Comparison of ENCODE assay signal across 8 mouse cellular contexts in genomic region chr1:64956479-64956961, GRCm38 (mm10). TPM values are rescaled to one million over a fixed set of nuclear protein-coding genes. Genes with fewer than 3 reads are reported as not detected.
DNase-seq lines count a peak whose midpoint lies in the region; ATAC-seq and TF ChIP-seq lines count a peak whose summit lies in the region.

TSS of gene Plekhm3 (minus strand) at chr1:64956824.

- no peak within 1 kb of the TSS for H3K27ac ChIP-seq in brown adipose tissue, adult 24 weeks (replicated peaks; ENCODE audit: low read depth, low read length)
- peak within 1 kb of the TSS; percentile 34; the same call in 1 of the 2 replicates for H3K27ac ChIP-seq in heart, embryonic 13.5 days (replicated peaks)
- peak within 1 kb of the TSS; percentile 47 for H3K27ac ChIP-seq in kidney, postnatal 0 days
- no peak within 1 kb of the TSS for H3K27ac ChIP-seq in liver, adult 2 months (replicated peaks; ENCODE audit: insufficient read depth, low read depth, low read length)

- under 1% methylated on average over 42 of the region's 43 CpGs for WGBS in heart, embryonic 13.5 days
- WGBS in kidney, postnatal 0 days = under 1% methylated on average over 43 of the region's 43 CpGs
- WGBS in liver, adult 2 months = 1% methylated on average over 43 of the region's 43 CpGs

- H3K27me3 ChIP-seq in heart, embryonic 13.5 days (replicated peaks) = no peaks in the 10 kb centered on the region
- H3K27me3 ChIP-seq in kidney, postnatal 0 days (ENCODE audit: insufficient read depth, low read length) = no peaks in the 10 kb centered on the region
- no peaks in the 10 kb centered on the region for H3K27me3 ChIP-seq in liver, adult 2 months (ENCODE audit: control insufficient read depth, insufficient read depth, low read length)

- TF ChIP-seq POLR2A in liver, adult 2 months (IDR thresholded peaks at IDR 0.05; ENCODE audit: extremely low read depth, insufficient read depth, low read length) = no peak

- peak within 1 kb of the TSS; percentile 74 for H3K4me2 ChIP-seq in heart, embryonic 13.5 days
- peak within 1 kb of the TSS; percentile 57 for H3K4me2 ChIP-seq in kidney, postnatal 0 days (ENCODE audit: low read length)

- H3K9ac ChIP-seq in heart, embryonic 13.5 days = peak within 1 kb of the TSS; percentile 94
- peak within 1 kb of the TSS; percentile 74 for H3K9ac ChIP-seq in kidney, postnatal 0 days (ENCODE audit: low read depth, low read length)
- peak within 1 kb of the TSS; percentile 72 for H3K9ac ChIP-seq in liver, adult 2 months (ENCODE audit: low read depth, low read length)

- peak; percentile 97 for ATAC-seq in erythroid progenitor cell, adult 5-6 weeks (replicated peaks; ENCODE audit: low FRiP score, poor library complexity, severe bottlenecking)
- peak; percentile 51; the same call in 1 of the 2 replicates for ATAC-seq in heart, embryonic 13.5 days (ENCODE audit: extremely low read depth, insufficient number of reproducible peaks, low FRiP score, low TSS enrichment)
- ATAC-seq in kidney, postnatal 0 days (replicated peaks; ENCODE audit: low FRiP score, low read depth) = peak; percentile 94
- peak; percentile 84 for ATAC-seq in monocyte, adult 5-6 weeks (replicated peaks; ENCODE audit: insufficient number of reproducible peaks, low FRiP score, low TSS enrichment, poor library complexity, severe bottlenecking)

- H3K36me3 ChIP-seq in heart, embryonic 13.5 days = no peaks in the 10 kb centered on the region
- no peaks in the 10 kb centered on the region for H3K36me3 ChIP-seq in kidney, postnatal 0 days (ENCODE audit: insufficient read depth, low read length)
- H3K36me3 ChIP-seq in liver, adult 2 months (ENCODE audit: control insufficient read depth, insufficient read depth, low read length) = no peaks in the 10 kb centered on the region

- H3K9me3 ChIP-seq in heart, embryonic 13.5 days = no peaks in the 10 kb centered on the region
- H3K9me3 ChIP-seq in kidney, postnatal 0 days (replicated peaks; ENCODE audit: low read length) = no peaks in the 10 kb centered on the region

- no peaks in the 10 kb centered on the region for H3K4me1 ChIP-seq in brown adipose tissue, adult 24 weeks (ENCODE audit: control insufficient read depth, insufficient read depth, insufficient read length, low read length)
- H3K4me1 ChIP-seq in heart, embryonic 13.5 days = peaks cover 3% of the 10 kb centered on the region; the same call in 1 of the 2 replicates
- H3K4me1 ChIP-seq in kidney, postnatal 0 days (replicated peaks; ENCODE audit: insufficient read depth, low read length) = no peaks in the 10 kb centered on the region
- H3K4me1 ChIP-seq in liver, adult 2 months (ENCODE audit: control insufficient read depth, insufficient read depth, low read length) = no peaks in the 10 kb centered on the region

- TF ChIP-seq CTCF in kidney, postnatal 0 days (IDR thresholded peaks at IDR 0.05; ENCODE audit: low read depth) = no peak
- no peak for TF ChIP-seq CTCF in liver, adult 2 months (IDR thresholded peaks at IDR 0.05; ENCODE audit: low read depth, low read length)

- no peaks in the 10 kb centered on the region for H3K79me2 ChIP-seq in liver, adult 2 months (ENCODE audit: control insufficient read depth, insufficient read depth, low read length)

- DNase-seq in CD4-positive, CD25-positive, alpha-beta regulatory T cell, adult 2 months (ENCODE audit: low read depth, low spot score) = peak; percentile 73
- DNase-seq in kidney, postnatal 0 days (ENCODE audit: low spot score) = peak; percentile 88
- peak; percentile 28 for DNase-seq in liver, adult 2 months (ENCODE audit: extremely low read depth, low read depth, low spot score)
- peak; percentile 67 to 71 for DNase-seq in spleen, postnatal 36 days (ENCODE audit: low spot score in 2 of 2)

- peak within 1 kb of the TSS; percentile 83 for H3K4me3 ChIP-seq in brown adipose tissue, adult 24 weeks (ENCODE audit: insufficient read depth, low read depth, low read length)
- H3K4me3 ChIP-seq in heart, embryonic 13.5 days = peak within 1 kb of the TSS; percentile 89
- peak within 1 kb of the TSS; percentile 64 for H3K4me3 ChIP-seq in kidney, postnatal 0 days (replicated peaks; ENCODE audit: low read depth, low read length)
- H3K4me3 ChIP-seq in liver, adult 2 months (ENCODE audit: insufficient read depth, low read depth, low read length) = peak within 1 kb of the TSS; percentile 72

RNA-seq across cellular contexts. Expression of gene Plekhm3, which starts in this region (rescaled TPM):
- 2.3 and 3.1 TPM in 2 replicates for polyA plus RNA-seq in brown adipose tissue, adult 24 weeks (2012; ENCODE audit: insufficient read depth, insufficient read length, missing spikeins)
- 4.6 and 11.5 TPM in 2 replicates for total RNA-seq in erythroid progenitor cell, adult 5-6 weeks (2015; ENCODE audit: low replicate concordance)
- 3.9 and 5.5 TPM in 2 replicates for total RNA-seq in erythroid progenitor cell, adult 5-6 weeks (2017; ENCODE audit: low replicate concordance)
- polyA plus RNA-seq in heart, embryonic 13.5 days (2015; fragmentation: Nextera tagmentation; extraction: Ambion mirVana) = 6.4 and 6.9 TPM in 2 replicates
- polyA plus RNA-seq in kidney, postnatal 0 days (2015; fragmentation: Nextera tagmentation; extraction: Ambion mirVana) = 3.5 and 4.0 TPM in 2 replicates
- 2.8 TPM in 2 replicates for total RNA-seq in liver, adult 2 months (2014; rRNA removed)
- polyA plus RNA-seq in liver, adult 2 months (2012; rRNA removed) = 0.44 and 0.73 TPM in 2 replicates
- 34.9 to 63.1 TPM (median 38.9 TPM) in 3 replicates for total RNA-seq in monocyte, adult 5-6 weeks (2017)

Comparison
In these comparisons a context has a peak if more than half of its experiments do, and no peak if none do; other contexts are left out.
1. DNase-seq: peak in every context shown above with its lines; median percentile 88 in kidney, postnatal 0 days; 73 in CD4-positive, CD25-positive, alpha-beta regulatory T cell, adult 2 months; 69 in spleen, postnatal 36 days; 28 in liver, adult 2 months.
2. H3K27ac ChIP-seq: peak in heart, embryonic 13.5 days (single experiment) and kidney, postnatal 0 days (single experiment); none in brown adipose tissue, adult 24 weeks (single experiment) and liver, adult 2 months (single experiment).
3. Peak in every context shown above with its lines, with median percentiles within 50 percentile points of each other: H3K4me3 ChIP-seq, ATAC-seq and H3K9ac ChIP-seq.